Mouse (Mus musculus): ENCODE measurements around the gene Il10.
"Not testable (repeated sequence)": the region's sequence is repeated elsewhere in the genome, so short reads cannot be mapped to it uniquely, and the experiment has no call there.

Gene Il10

GRCm38 (mm10) chr1:131020425-131021310 lies 1.0 kb downstream of the Il10 start:
- no peak for DNase-seq (ENCODE audit: low read depth, low spot score)

- no peak for DNase-seq (ENCODE audit: low read depth, low spot score)
These were observed 1.8 kb downstream of the Il10 start for GRCm38 (mm10) chr1:131021438-131021837.

- DNase-seq (ENCODE audit: low read depth, low spot score): no peak
These were observed 2.4 kb downstream of the Il10 start for GRCm38 (mm10) chr1:131021900-131022590.

GRCm38 (mm10) chr1:131022591-131023249 lies 3.1 kb downstream of the Il10 start:
- DNase-seq (ENCODE audit: low read depth, low spot score): no peak

- not testable (repeated sequence) for DNase-seq (ENCODE audit: low read depth, low spot score)
These were observed 3.7 kb downstream of the Il10 start for GRCm38 (mm10) chr1:131023250-131023858.

- no peak for DNase-seq (ENCODE audit: low read depth, low spot score)
These were observed 5.5 kb downstream of the Il10 start for GRCm38 (mm10) chr1:131024900-131025842.

- DNase-seq (ENCODE audit: low read depth, low spot score): no peak
These were observed 6.2 kb downstream of the Il10 start for GRCm38 (mm10) chr1:131025843-131026190.

- DNase-seq (ENCODE audit: low read depth, low spot score): no peak
These were observed 9.6 kb downstream of the Il10 start for GRCm38 (mm10) chr1:131029215-131029614.

- DNase-seq (ENCODE audit: low read depth, low spot score): no peak
These were observed 10.6 kb downstream of the Il10 start for GRCm38 (mm10) chr1:131030261-131030660.

GRCm38 (mm10) chr1:131031267-131031666 lies 11.6 kb downstream of the Il10 start:
- DNase-seq (ENCODE audit: low read depth, low spot score): no peak

- DNase-seq (ENCODE audit: low read depth, low spot score): no peak
These were observed 18.4 kb downstream of the Il10 start for GRCm38 (mm10) chr1:131038001-131038400.

- DNase-seq (ENCODE audit: low read depth, low spot score): no peak
These were observed 18.9 kb downstream of the Il10 start for GRCm38 (mm10) chr1:131038415-131039017.

GRCm38 (mm10) chr1:131039479-131039878 lies 19.8 kb downstream of the Il10 start:
- no peak for DNase-seq (ENCODE audit: low read depth, low spot score)

- no peak for DNase-seq (ENCODE audit: low read depth, low spot score)
These were observed 22.6 kb downstream of the Il10 start for GRCm38 (mm10) chr1:131042263-131042662.

- no peak for DNase-seq (ENCODE audit: low read depth, low spot score)
These were observed 23.1 kb downstream of the Il10 start for GRCm38 (mm10) chr1:131042721-131043120.

- DNase-seq (ENCODE audit: low read depth, low spot score): no peak
These were observed 24.0 kb downstream of the Il10 start for GRCm38 (mm10) chr1:131043636-131044035.

- DNase-seq (ENCODE audit: low read depth, low spot score): no peak
These were observed 26.2 kb downstream of the Il10 start for GRCm38 (mm10) chr1:131045723-131046355.

- DNase-seq (ENCODE audit: low read depth, low spot score): no peak
These were observed 27.0 kb downstream of the Il10 start for GRCm38 (mm10) chr1:131046607-131047006.

- DNase-seq (ENCODE audit: low read depth, low spot score): no peak
These were observed 28.6 kb downstream of the Il10 start for GRCm38 (mm10) chr1:131048121-131048863.
